Mouse (Mus musculus) common myeloid progenitor, adult 5-6 weeks (primary cell): ENCODE results near the gene Flrt1. TPM values are rescaled to one million over a fixed set of nuclear protein-coding genes. Genes with fewer than 3 reads are reported as not detected.

Source experiments
- ATAC-seq: replicated peaks from 2 replicates; pipeline ENCODE4 v1.8.0; 2016; ENCODE audit warnings: low read depth, mild to moderate bottlenecking, moderate TSS enrichment, inconsistent platforms; ENCODE audit not compliant: poor library complexity, severe bottlenecking
- total RNA-seq: library from RNA; stranded (forward); fragments of 200-1000, 187-1606 nt; gene quantifications from 2 replicates; pipeline ENCODE4 v1.2.3, GENCODE M21; 2017

Gene Flrt1
- total RNA-seq, 1 experiment from 2014 or later: not detected

DNA sequence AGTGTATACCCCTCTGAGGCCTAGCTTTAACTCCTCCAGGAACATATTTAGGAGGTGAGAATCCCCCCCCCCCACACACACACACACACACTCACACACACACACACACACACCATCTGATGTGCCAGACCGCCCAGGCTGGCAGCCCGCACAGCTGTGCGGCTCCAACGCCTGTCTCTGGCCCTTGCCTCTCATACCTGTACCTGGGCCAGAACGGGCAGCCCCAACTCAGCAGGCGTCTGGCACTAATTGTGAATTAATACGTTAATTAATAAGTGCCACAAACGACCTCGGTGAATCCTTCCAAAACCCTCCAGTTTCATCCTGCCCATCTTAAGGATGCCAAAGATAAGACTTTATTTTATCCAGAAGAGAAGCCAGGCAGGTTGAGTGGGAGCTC, 27.9 kb upstream of the Flrt1 start:
- ATAC-seq: no peak

DNA sequence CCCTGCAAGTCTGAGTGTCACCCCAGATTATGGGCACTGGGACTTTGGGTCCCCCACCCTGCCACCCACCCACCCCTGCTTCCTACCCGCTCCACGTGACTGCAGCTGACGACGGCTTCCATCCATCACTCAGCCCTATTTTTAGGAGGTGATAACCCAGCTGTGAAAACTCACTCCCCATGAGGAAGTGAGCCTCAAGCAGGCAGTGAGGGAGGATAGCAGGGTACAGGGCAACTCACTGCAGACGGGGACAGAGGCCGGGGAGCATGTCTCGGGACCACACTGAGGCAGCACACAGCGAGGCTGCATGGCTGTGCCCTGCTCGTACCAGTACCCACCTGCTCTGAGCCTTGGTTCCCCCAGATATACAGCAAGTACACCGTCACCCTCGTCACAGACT, 24.8 kb upstream of the Flrt1 start:
- peak; percentile 49 for ATAC-seq

DNA sequence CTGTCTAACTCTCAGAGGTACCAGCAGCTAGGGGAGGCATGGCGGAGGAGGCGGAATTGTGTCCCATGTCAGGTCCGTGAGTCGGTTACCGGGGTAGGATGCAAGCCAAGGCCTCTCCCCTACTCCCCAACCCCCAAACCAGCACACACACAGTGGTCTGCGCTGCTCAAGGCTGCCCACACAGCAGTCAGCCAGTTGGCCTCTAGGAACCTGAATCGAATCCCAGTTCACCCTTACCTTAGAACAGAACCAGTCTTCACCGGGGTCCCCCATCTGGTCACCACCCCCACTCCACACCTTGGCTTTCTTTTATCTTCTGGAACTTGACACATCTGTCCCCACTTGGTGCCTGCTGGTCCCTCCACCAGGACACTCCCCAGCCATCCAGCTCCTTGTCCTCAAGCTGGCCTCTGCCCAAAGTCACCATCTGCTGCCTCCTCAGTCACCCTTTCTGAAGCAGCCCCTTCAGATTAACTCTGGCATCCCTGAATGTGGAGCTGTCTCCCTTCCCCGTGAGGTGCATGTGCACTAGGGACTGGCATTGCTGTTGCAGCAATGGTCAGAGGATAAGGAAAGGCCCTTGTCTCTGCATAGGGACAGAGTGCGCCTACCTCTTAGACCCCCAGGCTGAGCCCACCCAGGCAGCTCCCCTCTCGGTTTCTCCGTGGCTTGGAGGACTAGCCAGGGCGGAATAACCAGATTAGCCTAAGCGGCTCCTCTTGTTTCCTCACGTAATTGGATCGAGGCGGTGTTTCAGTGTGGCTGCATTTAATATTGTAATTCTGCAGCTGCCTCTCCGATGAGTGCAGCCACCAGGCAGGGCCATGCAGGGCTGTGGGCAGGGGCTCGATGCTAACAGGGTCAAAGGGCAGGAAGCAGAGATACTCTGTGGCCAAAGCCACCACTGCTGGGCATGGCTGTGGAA, 23.3 kb upstream of the Flrt1 start:
- ATAC-seq: no peak

DNA sequence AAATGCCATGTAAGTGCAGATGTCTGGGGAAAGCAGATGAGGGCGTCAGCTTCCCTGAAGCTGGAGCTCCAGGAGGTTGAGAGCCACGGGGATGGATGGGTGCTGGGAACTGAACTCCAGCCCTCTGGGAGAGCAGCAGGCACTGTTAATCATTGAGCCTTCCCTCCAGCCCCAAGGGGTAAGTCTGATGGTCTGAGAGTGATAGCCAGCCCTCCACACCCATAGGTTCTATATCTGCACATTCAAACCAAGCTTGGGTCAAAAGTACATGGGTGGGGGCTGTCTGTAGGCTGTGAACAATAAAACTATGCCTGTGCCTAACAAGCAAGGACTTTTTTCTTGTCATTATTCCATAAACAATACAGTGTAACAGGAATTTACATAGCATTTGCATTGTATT, 21.4 kb upstream of the Flrt1 start:
- ATAC-seq: no peak

DNA sequence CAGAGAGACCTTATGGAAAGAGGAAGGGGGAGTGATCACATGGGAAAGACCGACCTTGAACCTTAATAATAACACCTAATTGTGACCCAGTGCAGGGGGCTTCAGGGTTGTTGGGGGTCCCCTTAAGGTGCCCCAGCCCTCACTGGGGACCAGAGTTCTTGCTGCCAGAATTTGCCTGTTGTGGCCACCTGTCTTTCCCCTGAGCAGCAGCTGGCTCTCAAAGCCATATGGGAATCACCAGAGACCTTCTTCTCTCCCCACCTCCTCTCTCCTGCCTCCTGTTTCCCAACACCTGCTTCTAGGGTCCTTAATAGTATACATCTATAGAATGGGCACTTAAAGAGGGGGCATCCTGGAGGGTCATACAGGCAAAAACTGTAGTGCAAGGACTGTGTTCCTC, 20.7 kb upstream of the Flrt1 start:
- no peak for ATAC-seq

DNA sequence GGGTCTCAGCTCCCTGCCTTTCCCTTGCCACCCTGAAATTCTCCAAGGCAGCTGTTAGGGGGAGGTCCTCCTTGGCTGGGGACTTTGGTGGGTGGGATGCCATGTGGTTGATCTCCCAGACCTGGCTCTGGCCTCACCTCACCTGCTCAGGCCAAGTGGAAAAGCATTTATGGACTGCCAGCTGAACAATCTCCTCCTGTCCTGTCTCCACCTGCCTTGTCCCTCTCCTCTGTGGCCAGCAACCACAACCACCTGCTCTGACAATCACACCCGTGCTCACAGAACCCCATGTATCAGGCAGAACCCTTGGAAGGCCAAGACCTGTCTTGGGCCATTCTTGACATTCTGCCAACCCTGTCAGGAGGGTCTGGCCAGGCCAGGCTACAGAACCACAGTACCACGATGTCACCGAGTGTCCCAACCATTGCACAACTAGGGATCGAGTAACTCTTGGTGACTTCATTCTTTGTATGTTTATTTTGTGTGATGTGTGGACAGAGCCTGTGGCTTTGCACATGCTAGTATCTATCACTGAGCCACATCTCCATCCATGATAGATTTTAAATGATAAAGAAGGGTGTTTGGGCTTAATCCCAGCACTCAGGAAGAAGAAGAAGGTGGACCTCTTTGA, 20.1 kb upstream of the Flrt1 start:
- no peak for ATAC-seq

DNA sequence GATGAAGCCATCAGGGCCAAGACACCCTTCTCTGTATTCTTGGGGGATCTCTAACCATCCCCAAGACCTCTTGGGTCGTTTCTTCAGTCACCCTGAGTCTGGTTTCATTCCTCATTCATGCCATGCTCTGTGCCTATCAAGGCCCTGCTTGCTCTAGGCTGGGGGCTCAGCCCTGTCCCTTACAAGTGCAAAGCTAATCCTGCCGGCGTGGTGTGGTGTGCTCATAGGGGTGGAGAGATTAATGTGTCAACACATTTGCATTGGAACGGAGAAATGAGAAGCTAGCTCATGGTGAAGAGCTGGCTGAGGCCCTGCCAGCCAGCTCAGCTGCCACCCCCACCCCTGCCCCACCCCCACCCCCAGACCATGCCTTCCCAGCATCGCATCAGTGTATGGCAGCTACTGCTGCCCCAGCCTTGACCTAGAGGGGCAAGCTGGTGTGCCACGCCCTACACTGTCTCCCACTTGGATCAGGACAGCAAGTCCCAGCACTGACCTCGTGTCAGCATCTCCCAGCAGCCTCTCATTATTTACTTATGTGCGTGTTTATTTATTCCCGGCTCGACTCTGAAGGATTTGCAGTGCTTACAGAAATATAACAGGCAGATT, 17.3 kb upstream of the Flrt1 start:
- no peak for ATAC-seq

DNA sequence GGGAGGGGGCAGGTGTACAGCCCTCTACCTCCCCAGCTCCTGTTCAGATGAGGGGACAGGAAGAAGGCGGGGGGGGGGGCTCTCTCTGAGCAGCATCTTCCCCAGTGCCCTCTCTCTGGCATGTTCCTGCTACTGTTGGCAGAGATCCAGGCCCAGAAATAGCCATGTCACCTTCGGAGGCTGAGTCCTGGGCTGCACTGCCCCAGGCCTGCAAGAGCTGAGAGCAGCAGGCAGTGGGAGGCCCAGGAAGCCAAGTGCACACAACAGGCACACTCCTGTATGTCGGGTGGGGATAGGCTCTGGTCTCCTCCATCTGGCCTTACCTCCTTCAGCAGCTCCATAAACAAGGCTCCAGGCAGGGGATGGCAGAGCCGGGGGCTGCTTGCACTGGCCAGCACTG, 16.7 kb upstream of the Flrt1 start:
- peak; percentile 37; the same call in 1 of the 2 replicates for ATAC-seq

DNA sequence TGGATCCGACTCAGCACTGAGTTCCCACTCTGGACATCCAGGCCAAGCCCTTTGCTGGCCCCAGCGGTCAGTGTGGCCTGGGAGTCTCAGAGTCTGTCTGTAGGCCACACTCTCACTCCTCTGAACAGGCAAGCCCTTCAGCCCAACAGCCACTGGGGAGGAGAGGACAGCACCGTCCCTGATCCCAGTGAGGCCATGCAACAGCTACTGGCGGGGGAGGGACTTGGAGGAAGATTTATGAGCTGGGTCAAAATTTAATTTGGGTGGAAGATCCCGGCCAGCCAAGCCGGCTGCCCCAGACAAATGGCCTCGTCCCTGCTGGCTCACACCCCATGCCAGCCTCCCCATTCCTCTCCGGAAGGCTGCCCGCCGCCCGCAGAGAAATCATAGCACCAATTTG, 15.7 kb upstream of the Flrt1 start:
- no peak for ATAC-seq

DNA sequence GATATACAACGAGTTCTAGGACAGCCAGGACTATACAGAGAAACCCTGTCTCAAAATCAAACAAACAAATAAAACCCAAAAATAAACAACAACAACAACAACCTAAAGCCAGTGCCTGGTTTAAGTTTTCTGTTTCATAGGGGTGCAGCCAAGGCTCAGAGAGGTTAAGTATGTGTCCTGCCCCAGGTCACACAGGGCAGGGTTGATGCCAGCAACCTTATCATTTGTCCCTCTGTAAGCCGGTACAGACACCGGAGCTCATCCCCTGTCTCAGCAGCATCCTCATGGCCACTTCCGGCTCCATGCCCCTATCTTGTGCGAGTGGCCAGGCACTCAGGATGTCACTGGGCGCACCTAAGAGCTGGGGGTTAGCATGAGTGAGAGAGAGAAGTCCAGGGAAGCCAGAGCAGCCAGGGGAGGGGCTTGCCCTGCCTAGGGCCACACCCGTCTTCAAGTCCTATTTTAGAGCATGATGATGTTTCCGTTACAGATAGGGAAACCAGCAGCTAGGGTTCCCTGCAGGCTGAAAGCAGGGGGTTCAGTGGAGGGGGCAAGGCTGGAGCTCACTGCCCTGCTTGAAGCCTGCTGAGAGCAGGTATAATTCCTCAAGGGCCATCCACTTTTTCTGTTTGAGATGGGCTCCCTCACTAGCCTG, 12.3 kb upstream of the Flrt1 start:
- peak; percentile 59 for ATAC-seq

DNA sequence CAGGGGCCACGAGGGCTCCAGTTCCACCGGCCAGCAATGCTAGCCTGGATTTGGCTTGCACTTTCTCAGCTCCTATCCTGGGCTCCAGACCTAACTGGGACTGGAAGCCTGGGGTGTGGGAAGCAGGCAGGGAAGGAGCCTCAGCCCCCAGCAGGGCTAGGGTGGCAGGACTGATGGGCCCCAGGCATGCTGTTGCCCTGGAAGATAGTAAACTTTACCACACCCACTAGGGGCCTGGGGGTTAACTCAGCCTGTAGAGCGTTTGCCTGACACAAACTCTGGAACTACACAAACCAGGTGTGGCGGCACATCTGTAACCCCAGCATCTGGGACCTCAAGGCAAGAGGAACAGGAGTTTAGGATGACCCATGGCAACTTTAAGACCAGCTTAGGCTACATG, 11.6 kb upstream of the Flrt1 start:
- ATAC-seq: 0 out of 2 replicates have a peak, but pooled peaks have one; percentile 2

DNA sequence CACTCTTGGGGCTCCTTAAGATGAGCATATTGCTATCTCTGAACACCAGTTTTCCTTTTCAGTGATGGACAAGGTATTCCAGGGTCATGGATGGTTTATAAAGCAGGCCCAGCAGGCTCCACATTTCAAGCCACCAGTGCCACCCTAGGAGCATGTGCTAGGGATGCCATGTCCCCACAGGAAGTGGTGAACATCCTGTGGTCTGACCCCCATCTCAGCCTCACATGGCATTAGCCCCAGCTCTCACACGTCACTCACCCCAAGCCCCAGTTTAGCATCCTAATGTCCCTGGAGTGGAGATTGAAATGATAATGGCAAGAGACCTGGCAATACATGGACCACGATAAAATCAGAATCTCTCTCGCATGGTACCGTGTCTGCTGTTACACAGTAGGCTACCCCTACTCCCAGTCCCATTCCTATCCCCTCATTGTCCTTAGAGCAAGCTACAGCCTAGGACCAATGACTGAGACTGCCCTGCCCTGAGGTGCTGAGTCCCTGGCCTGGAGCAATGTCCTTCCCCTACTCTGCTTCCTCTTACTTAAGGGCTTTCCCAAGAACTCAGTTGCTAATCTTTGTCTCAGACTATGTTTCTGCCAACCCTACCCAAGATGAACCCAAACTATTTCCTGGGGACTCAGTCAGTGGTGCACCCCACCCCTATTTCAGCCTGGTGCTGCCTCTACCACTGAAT, 10.7 kb upstream of the Flrt1 start:
- peak; percentile 52 for ATAC-seq

DNA sequence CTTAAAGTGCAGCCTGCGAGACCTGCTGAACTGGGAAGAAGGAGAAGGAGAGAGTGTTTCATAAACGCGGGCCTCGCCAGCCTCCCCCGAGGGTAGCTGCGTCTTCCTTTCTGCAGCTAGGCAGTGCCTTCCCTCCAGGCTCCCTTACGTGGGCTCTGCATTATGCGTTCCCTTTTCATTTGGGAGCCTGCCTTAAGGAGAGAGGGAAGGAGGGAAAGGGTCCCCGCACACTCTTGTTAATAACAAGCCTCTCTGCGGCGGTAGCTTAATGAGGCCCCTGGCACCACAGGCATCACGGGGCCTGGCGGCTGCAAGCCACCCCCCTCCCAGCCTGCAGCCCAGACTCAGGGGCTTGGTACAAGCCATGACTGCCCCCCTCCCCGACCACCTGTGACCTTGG, 8.0 kb upstream of the Flrt1 start:
- no peak for ATAC-seq

DNA sequence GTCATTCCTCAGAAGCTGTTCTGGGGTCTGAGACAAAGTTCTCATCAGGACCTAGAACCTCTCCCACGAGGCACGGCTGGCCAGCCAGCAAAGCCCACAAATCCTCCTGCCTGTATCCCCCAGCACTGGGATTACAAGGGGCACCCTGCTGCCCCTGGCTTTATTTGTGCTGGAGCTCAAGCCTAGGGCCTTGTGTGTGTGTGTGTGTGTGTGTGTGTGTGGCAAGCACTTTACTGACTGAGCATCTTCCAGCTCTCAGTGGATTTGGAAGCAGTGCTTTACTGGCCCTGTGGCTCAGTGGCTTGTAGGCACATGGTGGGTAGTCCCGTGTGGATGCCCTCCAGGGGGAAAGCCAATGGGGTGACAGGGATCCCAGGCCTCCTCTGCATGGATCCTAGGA, 7.1 kb upstream of the Flrt1 start:
- no peak for ATAC-seq

DNA sequence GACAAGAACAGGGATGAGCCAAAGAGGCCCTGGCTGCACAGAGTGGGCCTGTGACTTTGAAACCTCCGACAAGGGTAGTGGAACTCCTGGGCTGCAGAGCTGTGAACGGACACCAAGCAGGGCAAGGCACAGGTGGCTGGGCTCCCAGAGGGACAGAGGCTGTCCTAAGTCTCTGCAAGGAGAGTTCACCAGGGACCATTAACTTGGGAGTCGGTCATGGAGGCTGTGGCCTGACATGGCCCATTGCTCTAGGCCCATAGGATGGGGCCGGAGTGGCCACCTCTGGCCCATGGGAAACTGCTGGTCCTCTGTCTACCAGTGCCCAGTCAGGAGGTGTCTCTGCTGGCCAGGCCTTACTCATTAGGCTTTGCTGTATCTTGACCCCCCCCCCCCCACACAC, 6.2 kb upstream of the Flrt1 start:
- ATAC-seq: no peak

DNA sequence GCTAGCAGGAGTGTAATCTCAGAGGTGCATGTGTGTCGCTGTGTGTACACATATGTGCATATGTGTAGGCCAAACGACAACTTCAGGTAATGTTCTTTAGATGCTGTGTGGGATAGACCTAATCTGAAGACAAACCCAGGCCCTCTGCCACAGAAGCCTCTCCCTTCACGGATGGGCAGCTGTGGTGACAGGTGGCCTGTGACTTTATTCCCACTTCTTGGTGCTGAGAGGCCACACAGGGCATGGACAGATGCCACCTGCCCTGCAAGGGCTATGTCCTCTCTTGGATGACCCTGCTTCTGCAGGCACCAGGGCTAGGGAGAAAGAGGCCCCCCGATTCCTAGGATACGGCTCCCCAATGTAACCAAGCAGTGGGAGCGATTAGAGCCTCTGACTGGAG, 5.8 kb upstream of the Flrt1 start:
- ATAC-seq: no peak

DNA sequence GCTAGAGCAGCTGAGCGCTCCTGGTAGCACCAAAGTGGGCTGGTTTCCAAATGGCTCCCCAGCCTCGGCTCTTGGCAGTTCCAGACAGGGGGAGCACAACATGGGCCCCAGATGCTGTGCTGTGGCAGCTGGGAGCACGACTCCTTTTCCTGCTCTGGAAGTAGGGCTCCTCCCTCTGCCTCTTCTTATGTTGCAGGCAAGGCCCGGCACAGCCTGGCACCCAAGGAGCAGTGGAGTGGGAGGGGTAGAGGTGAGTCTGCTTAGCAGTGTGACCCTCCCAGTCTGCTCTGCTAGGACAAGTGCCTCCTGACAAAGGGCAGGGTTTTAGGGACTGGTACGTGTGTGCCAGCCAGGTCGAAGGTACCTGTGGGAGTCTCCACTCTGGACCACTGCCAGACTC, 5.3 kb upstream of the Flrt1 start:
- ATAC-seq: no peak

DNA sequence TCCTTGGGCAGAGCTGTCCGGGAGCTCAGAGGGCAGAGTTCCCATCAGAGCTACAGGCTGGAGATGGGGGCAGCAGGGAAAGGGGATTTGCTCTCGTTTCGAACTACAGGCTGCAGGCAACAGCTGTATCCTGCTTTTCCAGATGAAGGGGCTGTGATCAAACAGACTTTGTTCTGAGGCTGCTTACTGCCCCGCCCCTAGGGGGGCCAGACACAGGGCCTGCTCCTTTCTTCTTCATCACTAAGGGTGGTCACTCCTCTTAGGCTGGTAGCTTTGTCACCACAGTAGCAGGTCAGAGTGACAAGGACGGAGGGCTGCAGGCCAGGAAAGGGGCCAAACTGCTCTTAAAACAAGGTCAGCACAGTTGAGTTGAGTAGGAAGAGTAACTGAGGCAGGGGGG, 4.6 kb upstream of the Flrt1 start:
- ATAC-seq: no peak

DNA sequence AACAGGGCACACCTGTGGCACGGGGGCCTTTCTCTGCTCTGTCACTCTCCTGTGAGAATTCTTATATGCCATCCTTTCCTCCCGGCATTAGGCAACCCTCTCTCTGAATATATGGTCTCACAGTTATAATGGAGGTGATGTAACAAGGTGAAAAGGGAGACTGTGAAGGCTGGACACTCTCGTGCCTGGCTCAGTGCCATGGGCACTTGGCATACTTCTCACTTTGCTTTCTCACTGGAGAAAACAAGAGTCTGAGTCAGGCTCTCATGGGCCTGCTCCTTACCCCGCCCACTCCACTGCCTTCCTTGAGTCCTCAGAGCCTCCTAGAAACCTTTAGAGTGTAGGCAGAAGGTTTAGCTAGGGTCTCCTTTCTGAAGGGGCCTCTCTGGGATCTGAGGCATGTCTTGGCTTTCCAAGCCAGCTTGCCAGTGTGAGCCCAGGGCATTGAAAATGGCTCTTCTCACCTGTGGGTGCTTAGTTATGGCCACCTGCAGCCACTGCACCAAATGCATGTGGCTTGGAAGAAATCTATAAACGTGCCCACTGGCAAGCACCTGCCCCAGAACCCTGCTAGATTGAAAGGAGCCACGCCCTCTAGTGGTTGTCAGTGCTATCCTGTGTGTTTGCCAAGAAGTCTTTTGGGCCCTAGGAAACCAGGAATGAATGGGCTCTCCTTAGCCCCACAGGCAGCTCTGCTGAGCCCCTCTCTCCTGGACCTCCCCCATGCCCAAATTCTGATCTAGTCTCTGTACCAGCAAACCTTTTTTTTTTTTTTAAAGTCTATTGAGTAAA, 2.8 kb upstream of the Flrt1 start:
- ATAC-seq: no peak
